Mouse (Mus musculus) embryonic facial prominence, embryonic 12.5 days (tissue): ENCODE measurements around the gene Rapgef5. TPM values are rescaled to one million over a fixed set of nuclear protein-coding genes. Genes with fewer than 3 reads are reported as not detected.

Experiments used
- ATAC-seq: fragments of 200-750 bp; cut with Nextera tagmentation; 2 replicates; pipeline ENCODE4 v1.8.0; 2017; ENCODE audit not compliant: insufficient number of reproducible peaks, insufficient read depth, low FRiP score, low TSS enrichment
- H3K27ac ChIP-seq: fragments of 300-500 bp; sonication (generic); 2 replicates; pipeline ENCODE4 v1.5.1; 2016; ENCODE audit warnings: mild to moderate bottlenecking
- H3K27me3 ChIP-seq: fragments of 300-500 bp; sonication (generic); 2 replicates; pipeline ENCODE4 v1.6.1; 2016; ENCODE audit warnings: mild to moderate bottlenecking, moderate library complexity
- H3K36me3 ChIP-seq: fragments of 300-500 bp; sonication (generic); 2 replicates; pipeline ENCODE4 v1.6.1; 2016; ENCODE audit warnings: mild to moderate bottlenecking
- H3K4me1 ChIP-seq: fragments of 300-500 bp; sonication (generic); 2 replicates; pipeline ENCODE4 v1.6.1; 2016
- H3K4me2 ChIP-seq: fragments of 300-500 bp; sonication (generic); replicated peaks from 2 replicates; pipeline ENCODE4 v1.6.1; 2016; ENCODE audit warnings: mild to moderate bottlenecking, moderate library complexity
- H3K4me3 ChIP-seq: fragments of 300-500 bp; sonication (generic); 2 replicates; pipeline ENCODE4 v1.5.1; 2016; ENCODE audit warnings: mild to moderate bottlenecking
- H3K9ac ChIP-seq: fragments of 300-500 bp; sonication (generic); 2 replicates; pipeline ENCODE4 v1.6.1; 2016; ENCODE audit warnings: mild to moderate bottlenecking, moderate library complexity
- H3K9me3 ChIP-seq: fragments of 300-500 bp; sonication (generic); 2 replicates; pipeline ENCODE4 v1.6.1; 2016; ENCODE audit warnings: mild to moderate bottlenecking, moderate library complexity
- WGBS: fragments of 180-500 bp; shearing (Covaris S2); methylation state at CpG from one replicate; pipeline ENCODE4 v1.1.7; 2016; 5-methylcytosine and 5-hydroxymethylcytosine counted together
- polyA plus RNA-seq: library from polyadenylated mRNA; unstranded; fragments of >200 nt; fragmentation: Nextera tagmentation; extraction: Ambion mirVana; gene quantifications from 2 replicates; pipeline ENCODE4 v1.2.1, GENCODE M21; 2016

Gene Rapgef5
- polyA plus RNA-seq, 1 experiment from 2014 or later, result 12.8 TPM

DNA sequence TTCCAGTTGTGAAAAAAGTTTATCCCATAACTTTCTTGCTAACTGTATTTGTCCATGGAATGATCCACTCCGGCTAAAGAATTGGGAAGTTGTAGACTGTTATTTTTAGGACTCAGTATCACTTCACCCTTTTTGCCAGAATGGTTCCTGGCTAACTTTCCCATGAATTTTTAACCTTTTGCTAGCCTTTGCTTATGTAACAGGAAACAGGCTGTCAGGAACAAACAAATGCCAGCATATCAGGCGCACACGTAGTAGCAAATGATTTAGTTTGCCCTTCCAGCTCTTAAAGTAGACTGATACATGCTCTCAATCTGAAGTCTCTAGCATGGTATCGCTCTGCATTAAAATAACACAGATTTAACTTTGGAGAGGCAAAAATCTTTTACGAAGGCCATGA lies 141.5 kb downstream of the Rapgef5 start:
- H3K27me3 ChIP-seq, result no peaks in the 10 kb centered on the region
- 67% methylated on average over 5 of the region's 5 CpGs for WGBS
- ATAC-seq, result no peak

GRCm38 (mm10) chr12:117658821-117659220 lies 142.5 kb downstream of the Rapgef5 start:
- 22% methylated on average over 6 of the region's 6 CpGs for WGBS
- no peak overlapping the region for H3K27ac ChIP-seq

More for the DNA sequence above, 141.5 kb downstream of the Rapgef5 start:
- no peak overlapping the region for H3K9ac ChIP-seq
- H3K36me3 ChIP-seq, result no peaks in the 10 kb centered on the region
- H3K9me3 ChIP-seq, result no peaks in the 10 kb centered on the region
- no peak overlapping the region for H3K27ac ChIP-seq
- no peaks in the 10 kb centered on the region for H3K4me1 ChIP-seq
- H3K4me3 ChIP-seq, result no peak overlapping the region
- no peak overlapping the region for H3K4me2 ChIP-seq

GRCm38 (mm10) chr12:117660361-117660760 lies 144.1 kb downstream of the Rapgef5 start:
- Histone ChIP-seq H3K4me3 (no peak overlapping the region), H3K4me2 (no peak overlapping the region), H3K27ac (no peak overlapping the region), H3K27me3 (no peaks in the 10 kb centered on the region), H3K36me3 (no peaks in the 10 kb centered on the region), H3K9ac (no peak overlapping the region), H3K9me3 (no peaks in the 10 kb centered on the region), H3K4me1 (no peaks in the 10 kb centered on the region)
- WGBS, result 26% methylated on average over 4 of the region's 4 CpGs
- no peak for ATAC-seq

More at GRCm38 (mm10) chr12:117658821-117659220, 142.5 kb downstream of the Rapgef5 start:
- Histone ChIP-seq H3K36me3 (no peaks in the 10 kb centered on the region), H3K9me3 (no peaks in the 10 kb centered on the region), H3K4me1 (no peaks in the 10 kb centered on the region), H3K4me3 (no peak overlapping the region), H3K9ac (no peak overlapping the region), H3K4me2 (no peak overlapping the region), H3K27me3 (no peaks in the 10 kb centered on the region)
- ATAC-seq, result no peak

DNA sequence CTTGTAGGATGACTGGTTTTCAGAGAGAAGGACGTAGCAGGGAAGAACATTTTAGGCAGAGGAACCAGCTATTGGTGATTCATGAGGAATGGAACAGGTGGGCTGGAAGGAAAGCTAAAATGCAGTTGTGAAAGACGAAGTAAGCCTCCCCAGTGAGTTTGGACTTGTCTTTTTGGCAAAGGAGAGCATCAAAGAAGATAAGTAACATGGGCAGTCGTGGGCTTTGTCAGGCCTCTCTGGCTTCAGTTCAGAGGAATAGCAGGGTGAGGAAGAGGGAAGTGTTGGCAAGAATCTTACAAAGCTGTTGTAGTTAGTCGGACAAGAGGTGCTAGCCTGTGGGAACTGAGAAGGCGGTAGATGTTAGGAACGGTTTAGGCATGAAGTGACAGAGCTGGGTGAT lies 145.6 kb downstream of the Rapgef5 start:
- no peaks in the 10 kb centered on the region for H3K9me3 ChIP-seq
- H3K4me3 ChIP-seq, result no peak overlapping the region
- no peaks in the 10 kb centered on the region for H3K27me3 ChIP-seq
- no peak overlapping the region for H3K4me2 ChIP-seq
- no peak for ATAC-seq
- H3K9ac ChIP-seq, result no peak overlapping the region
- no peaks in the 10 kb centered on the region for H3K4me1 ChIP-seq
- H3K27ac ChIP-seq, result no peak overlapping the region
- H3K36me3 ChIP-seq, result no peaks in the 10 kb centered on the region
- WGBS, result 87% methylated on average over 6 of the region's 6 CpGs

GRCm38 (mm10) chr12:117663637-117664036 lies 147.4 kb downstream of the Rapgef5 start:
- Histone ChIP-seq H3K9me3 (no peaks in the 10 kb centered on the region), H3K4me1 (no peaks in the 10 kb centered on the region), H3K9ac (no peak overlapping the region), H3K4me2 (no peak overlapping the region), H3K27me3 (no peaks in the 10 kb centered on the region), H3K4me3 (no peak overlapping the region), H3K36me3 (no peaks in the 10 kb centered on the region), H3K27ac (no peak overlapping the region)
- no peak for ATAC-seq
- WGBS, result 32% methylated on average over 5 of the region's 5 CpGs

DNA sequence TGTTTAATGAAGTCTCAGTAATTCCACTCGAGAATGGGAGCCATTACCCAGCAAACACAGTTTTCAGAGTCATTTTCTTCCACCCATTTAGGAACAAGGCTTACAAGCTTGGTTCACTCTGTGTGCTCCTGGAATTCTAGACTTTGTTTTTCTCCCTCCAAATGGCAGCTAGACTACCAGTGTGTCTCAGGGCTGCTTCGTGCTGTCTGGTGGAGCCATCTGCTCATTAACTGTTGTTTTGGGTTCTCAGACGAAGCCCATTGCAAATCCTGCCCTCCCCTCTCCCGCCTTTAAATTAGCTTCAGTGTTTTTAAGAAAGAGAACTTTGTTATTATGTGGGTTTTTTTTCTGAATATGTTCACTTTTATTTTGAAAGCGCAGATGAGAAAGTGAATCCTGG lies 148.4 kb downstream of the Rapgef5 start:
- Histone ChIP-seq H3K4me2 (no peak overlapping the region), H3K36me3 (no peaks in the 10 kb centered on the region), H3K27ac (no peak overlapping the region), H3K4me1 (no peaks in the 10 kb centered on the region), H3K9ac (no peak overlapping the region), H3K27me3 (no peaks in the 10 kb centered on the region), H3K9me3 (no peaks in the 10 kb centered on the region), H3K4me3 (no peak overlapping the region)
- WGBS, result 62% methylated on average over 5 of the region's 5 CpGs
- no peak for ATAC-seq

GRCm38 (mm10) chr12:117666391-117666790 lies 150.1 kb downstream of the Rapgef5 start:
- Histone ChIP-seq H3K36me3 (no peaks in the 10 kb centered on the region), H3K27me3 (no peaks in the 10 kb centered on the region), H3K4me2 (no peak overlapping the region), H3K9me3 (no peaks in the 10 kb centered on the region), H3K4me3 (no peak overlapping the region), H3K27ac (no peak overlapping the region), H3K9ac (no peak overlapping the region), H3K4me1 (no peaks in the 10 kb centered on the region)
- 93% methylated on average over 3 of the region's 3 CpGs for WGBS
- no peak for ATAC-seq

DNA sequence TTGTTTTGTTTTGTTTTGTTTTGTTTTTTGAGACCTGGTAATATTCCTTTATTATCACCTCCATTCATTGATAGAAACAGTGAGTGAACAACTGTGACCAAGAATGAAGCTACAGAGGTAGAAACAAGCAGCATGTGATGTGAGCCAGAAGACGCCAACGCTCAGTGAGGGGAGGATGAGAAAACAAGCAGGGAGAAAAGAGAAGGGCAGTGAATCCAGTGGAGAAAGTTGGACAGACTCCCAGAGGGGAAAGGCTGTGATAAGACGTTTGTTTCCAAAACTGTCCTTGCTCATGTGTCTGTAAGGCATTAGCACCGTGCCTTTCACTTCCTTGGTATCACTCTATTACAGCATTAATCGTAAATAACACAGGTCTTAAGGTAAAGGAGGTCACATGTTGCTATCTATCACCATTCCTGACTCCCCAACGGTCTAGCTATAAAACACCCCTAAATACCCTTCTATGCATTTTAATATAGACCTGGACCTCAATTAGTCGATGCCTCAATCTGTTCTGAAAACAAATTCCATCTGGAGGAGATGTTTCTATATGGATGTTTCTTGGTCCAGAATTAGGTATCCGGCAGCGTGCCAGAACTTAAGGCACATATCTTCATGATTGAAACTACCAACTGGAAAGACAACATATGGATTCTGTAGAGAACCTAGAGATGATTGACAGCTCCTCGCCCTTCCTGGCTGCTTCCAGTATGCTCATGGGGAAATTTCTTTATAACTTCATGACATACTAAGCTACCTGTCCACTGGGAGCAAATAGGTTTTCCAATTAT lies 153.5 kb downstream of the Rapgef5 start:
- Histone ChIP-seq H3K4me1 (no peaks in the 10 kb centered on the region), H3K27me3 (no peaks in the 10 kb centered on the region), H3K36me3 (no peaks in the 10 kb centered on the region), H3K27ac (no peak overlapping the region), H3K9me3 (no peaks in the 10 kb centered on the region), H3K4me3 (no peak overlapping the region), H3K9ac (no peak overlapping the region), H3K4me2 (no peak overlapping the region)
- ATAC-seq, result no peak
- 83% methylated on average over 10 of the region's 10 CpGs for WGBS

- H3K27me3 ChIP-seq, result no peaks in the 10 kb centered on the region
- no peaks in the 10 kb centered on the region for H3K4me1 ChIP-seq
- H3K9me3 ChIP-seq, result no peaks in the 10 kb centered on the region
- ATAC-seq, result no peak
- H3K4me3 ChIP-seq, result no peak overlapping the region
- WGBS, result 59% methylated on average over 2 of the region's 2 CpGs
- no peaks in the 10 kb centered on the region for H3K36me3 ChIP-seq
- no peak overlapping the region for H3K9ac ChIP-seq
- no peak overlapping the region for H3K27ac ChIP-seq
- H3K4me2 ChIP-seq, result no peak overlapping the region
Measured at GRCm38 (mm10) chr12:117673188-117673587, 156.9 kb downstream of the Rapgef5 start.

DNA sequence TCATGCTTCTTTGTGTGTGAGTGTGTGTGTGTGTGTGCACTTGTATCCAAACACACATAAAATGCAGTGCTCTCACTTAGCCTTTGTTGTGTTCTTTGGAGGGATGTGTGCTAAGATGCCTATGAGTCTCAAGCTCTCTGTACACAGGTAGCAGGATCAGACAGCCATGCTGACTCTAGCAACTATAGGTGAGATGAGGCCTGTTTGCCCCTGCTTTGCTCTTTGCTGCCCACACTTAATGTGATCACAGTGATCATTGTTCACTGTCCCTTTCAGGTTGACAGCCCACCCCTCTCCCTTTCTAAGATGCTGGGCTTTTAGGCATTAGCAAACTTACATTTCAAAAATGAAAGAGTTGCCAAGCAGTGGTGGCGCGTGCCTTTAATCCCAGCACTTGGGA lies 158.2 kb downstream of the Rapgef5 start:
- no peak overlapping the region for H3K9ac ChIP-seq
- no peak overlapping the region for H3K4me3 ChIP-seq
- ATAC-seq, result no peak
- no peaks in the 10 kb centered on the region for H3K36me3 ChIP-seq
- H3K27me3 ChIP-seq, result no peaks in the 10 kb centered on the region
- no peaks in the 10 kb centered on the region for H3K9me3 ChIP-seq
- no peak overlapping the region for H3K27ac ChIP-seq
- 92% methylated on average over 2 of the region's 2 CpGs for WGBS
- 0 out of 2 replicates have a peak, but pooled peaks cover 2% of the 10 kb centered on the region for H3K4me1 ChIP-seq
- no peak overlapping the region for H3K4me2 ChIP-seq

- H3K9me3 ChIP-seq, result no peaks in the 10 kb centered on the region
- H3K9ac ChIP-seq, result no peak overlapping the region
- H3K4me1 ChIP-seq, result 0 out of 2 replicates have a peak, but pooled peaks cover 2% of the 10 kb centered on the region
- no peak for ATAC-seq
- H3K27me3 ChIP-seq, result no peaks in the 10 kb centered on the region
- 92% methylated on average over 4 of the region's 4 CpGs for WGBS
- no peak overlapping the region for H3K27ac ChIP-seq
- no peak overlapping the region for H3K4me2 ChIP-seq
- no peaks in the 10 kb centered on the region for H3K36me3 ChIP-seq
- no peak overlapping the region for H3K4me3 ChIP-seq
Measured at GRCm38 (mm10) chr12:117676265-117676664, 160.0 kb downstream of the Rapgef5 start.

- 68% methylated on average over 3 of the region's 3 CpGs for WGBS
- Histone ChIP-seq H3K9me3 (no peaks in the 10 kb centered on the region), H3K4me2 (no peak overlapping the region)
Measured at GRCm38 (mm10) chr12:117678916-117679315, 162.6 kb downstream of the Rapgef5 start.

More at GRCm38 (mm10) chr12:117678916-117679315, 162.6 kb downstream of the Rapgef5 start:
- Histone ChIP-seq H3K9ac (no peak overlapping the region), H3K36me3 (no peaks in the 10 kb centered on the region), H3K27me3 (no peaks in the 10 kb centered on the region), H3K4me1 (0 out of 2 replicates have a peak, but pooled peaks cover 2% of the 10 kb centered on the region), H3K4me3 (no peak overlapping the region), H3K27ac (no peak overlapping the region)
- ATAC-seq, result no peak
